Mouse (Mus musculus) hindbrain, embryonic 15.5 days (tissue): Measurements from ENCODE around the gene Gpr107. TPM values are rescaled to one million over a fixed set of nuclear protein-coding genes. Genes with fewer than 3 reads are reported as not detected.

Experiments used
- ATAC-seq: fragments of 200-750 bp; cut with Nextera tagmentation; 2 replicates; pipeline ENCODE4 v1.8.0; 2017; ENCODE audit warnings: low read depth, moderate number of reproducible peaks, moderate TSS enrichment; ENCODE audit not compliant: low FRiP score
- H3K27ac ChIP-seq: fragments of 300-500 bp; sonication (generic); replicated peaks from 2 replicates; pipeline ENCODE4 v1.5.1; 2015; ENCODE audit warnings: mild to moderate bottlenecking, inconsistent platforms
- H3K27me3 ChIP-seq: fragments of 300-500 bp; sonication (generic); 2 replicates; pipeline ENCODE4 v1.6.1; 2015; ENCODE audit warnings: control low read depth, inconsistent platforms
- H3K36me3 ChIP-seq: fragments of 300-500 bp; sonication (generic); 2 replicates; pipeline ENCODE4 v1.6.1; 2015; ENCODE audit warnings: control low read depth, inconsistent platforms
- H3K4me1 ChIP-seq: fragments of 300-500 bp; sonication (generic); replicated peaks from 2 replicates; pipeline ENCODE4 v1.6.1; 2015; ENCODE audit warnings: control low read depth, inconsistent platforms
- H3K4me2 ChIP-seq: fragments of 300-500 bp; sonication (generic); 2 replicates; pipeline ENCODE4 v1.6.1; 2015; ENCODE audit warnings: moderate library complexity, mild to moderate bottlenecking, inconsistent platforms
- H3K4me3 ChIP-seq: fragments of 300-500 bp; sonication (generic); 2 replicates; pipeline ENCODE4 v1.5.1; 2015; ENCODE audit warnings: mild to moderate bottlenecking, inconsistent platforms
- H3K9ac ChIP-seq: fragments of 300-500 bp; sonication (generic); 2 replicates; pipeline ENCODE4 v1.6.1; 2015; ENCODE audit warnings: inconsistent platforms
- H3K9me3 ChIP-seq: fragments of 300-500 bp; sonication (generic); 2 replicates; pipeline ENCODE4 v1.6.1; 2016; ENCODE audit warnings: control low read depth, inconsistent platforms
- WGBS: fragments of 180-500 bp; shearing (Covaris S2); methylation state at CpG from one replicate; pipeline ENCODE4 v1.1.7; 2015; 5-methylcytosine and 5-hydroxymethylcytosine counted together
- polyA plus RNA-seq: library from polyadenylated mRNA; unstranded; fragments of >200 nt; fragmentation: Nextera tagmentation; extraction: Ambion mirVana; gene quantifications from 2 replicates; pipeline ENCODE4 v1.2.1, GENCODE M21; 2015

Gene Gpr107
- polyA plus RNA-seq, 1 experiment from 2014 or later, result 38.0 TPM

GRCm38 (mm10) chr2:31130815-31131299, 21.3 kb upstream of the Gpr107 start:
- H3K9ac ChIP-seq, result no peak overlapping the region
- ATAC-seq, result no peak
- H3K36me3 ChIP-seq, result no peaks in the 10 kb centered on the region
- H3K4me1 ChIP-seq, result peaks cover 15% of the 10 kb centered on the region
- H3K4me3 ChIP-seq, result no peak overlapping the region
- WGBS, result 75% methylated on average over 8 of the region's 8 CpGs
- H3K4me2 ChIP-seq, result no peak overlapping the region
- H3K9me3 ChIP-seq, result no peaks in the 10 kb centered on the region
- H3K27me3 ChIP-seq, result no peaks in the 10 kb centered on the region
- H3K27ac ChIP-seq, result no peak overlapping the region

GRCm38 (mm10) chr2:31132682-31133081, 19.4 kb upstream of the Gpr107 start:
- no peak for ATAC-seq
- H3K9ac ChIP-seq, result no peak overlapping the region

GRCm38 (mm10) chr2:31133981-31134380, 18.1 kb upstream of the Gpr107 start:
- Histone ChIP-seq H3K27me3 (no peaks in the 10 kb centered on the region), H3K9me3 (no peaks in the 10 kb centered on the region), H3K36me3 (no peaks in the 10 kb centered on the region), H3K27ac (no peak overlapping the region), H3K9ac (no peak overlapping the region), H3K4me2 (no peak overlapping the region), H3K4me3 (no peak overlapping the region), H3K4me1 (peaks cover 22% of the 10 kb centered on the region)
- 95% methylated on average over 3 of the region's 4 CpGs for WGBS
- no peak for ATAC-seq

More at GRCm38 (mm10) chr2:31132682-31133081, 19.4 kb upstream of the Gpr107 start:
- Histone ChIP-seq H3K9me3 (no peaks in the 10 kb centered on the region), H3K4me1 (peaks cover 17% of the 10 kb centered on the region), H3K36me3 (no peaks in the 10 kb centered on the region), H3K27ac (no peak overlapping the region), H3K4me2 (no peak overlapping the region), H3K27me3 (no peaks in the 10 kb centered on the region), H3K4me3 (no peak overlapping the region)
- WGBS, result 64% methylated on average over 8 of the region's 8 CpGs

- H3K27me3 ChIP-seq, result no peaks in the 10 kb centered on the region
- 67% methylated on average over 13 of the region's 13 CpGs for WGBS
- H3K9me3 ChIP-seq, result no peaks in the 10 kb centered on the region
- H3K36me3 ChIP-seq, result no peaks in the 10 kb centered on the region
- H3K4me1 ChIP-seq, result peaks cover 33% of the 10 kb centered on the region
- H3K27ac ChIP-seq, result no peak overlapping the region
- no peak overlapping the region for H3K4me3 ChIP-seq
- no peak overlapping the region for H3K4me2 ChIP-seq
- no peak overlapping the region for H3K9ac ChIP-seq
- ATAC-seq, result 0 out of 2 replicates have a peak, but pooled peaks have one; percentile 24
Observed at GRCm38 (mm10) chr2:31135512-31135931, 16.6 kb upstream of the Gpr107 start.

- WGBS, result 70% methylated on average over 13 of the region's 13 CpGs
Observed at GRCm38 (mm10) chr2:31136338-31136737, 15.8 kb upstream of the Gpr107 start.

GRCm38 (mm10) chr2:31137018-31137590, 15.0 kb upstream of the Gpr107 start:
- H3K27me3 ChIP-seq, result no peaks in the 10 kb centered on the region
- no peak overlapping the region for H3K9ac ChIP-seq
- H3K36me3 ChIP-seq, result no peaks in the 10 kb centered on the region
- H3K9me3 ChIP-seq, result no peaks in the 10 kb centered on the region
- ATAC-seq, result no peak
- H3K4me3 ChIP-seq, result no peak overlapping the region
- no peak overlapping the region for H3K4me2 ChIP-seq
- peaks cover 32% of the 10 kb centered on the region for H3K4me1 ChIP-seq
- 75% methylated on average over 14 of the region's 14 CpGs for WGBS
- no peak overlapping the region for H3K27ac ChIP-seq

More at GRCm38 (mm10) chr2:31136338-31136737, 15.8 kb upstream of the Gpr107 start:
- no peaks in the 10 kb centered on the region for H3K27me3 ChIP-seq
- ATAC-seq, result no peak
- H3K27ac ChIP-seq, result no peak overlapping the region
- no peak overlapping the region for H3K4me2 ChIP-seq
- no peak overlapping the region for H3K9ac ChIP-seq
- no peak overlapping the region for H3K4me3 ChIP-seq
- no peaks in the 10 kb centered on the region for H3K9me3 ChIP-seq
- no peaks in the 10 kb centered on the region for H3K36me3 ChIP-seq
- peaks cover 34% of the 10 kb centered on the region for H3K4me1 ChIP-seq

- Histone ChIP-seq H3K4me1 (peaks cover 34% of the 10 kb centered on the region), H3K27ac (no peak overlapping the region), H3K36me3 (no peaks in the 10 kb centered on the region), H3K4me2 (no peak overlapping the region), H3K9me3 (no peaks in the 10 kb centered on the region), H3K4me3 (no peak overlapping the region), H3K9ac (no peak overlapping the region), H3K27me3 (no peaks in the 10 kb centered on the region)
- WGBS, result 88% methylated on average over 10 of the region's 10 CpGs
- ATAC-seq, result no peak
Observed at GRCm38 (mm10) chr2:31139174-31139632, 12.9 kb upstream of the Gpr107 start.

- ATAC-seq, result no peak
- H3K27ac ChIP-seq, result no peak overlapping the region
- H3K4me2 ChIP-seq, result peak overlapping the region; percentile 89
- H3K27me3 ChIP-seq, result no peaks in the 10 kb centered on the region
- H3K36me3 ChIP-seq, result peaks cover 3% of the 10 kb centered on the region; the same call in 1 of the 2 replicates
- peaks cover 34% of the 10 kb centered on the region for H3K4me1 ChIP-seq
- peak overlapping the region; percentile 97 for H3K4me3 ChIP-seq
- 73% methylated on average over 12 of the region's 12 CpGs for WGBS
- H3K9ac ChIP-seq, result peak overlapping the region; percentile 97
- no peaks in the 10 kb centered on the region for H3K9me3 ChIP-seq
Observed at GRCm38 (mm10) chr2:31139991-31140771, 11.9 kb upstream of the Gpr107 start.

- Histone ChIP-seq H3K9ac (peak overlapping the region; percentile 97), H3K4me1 (peaks cover 34% of the 10 kb centered on the region), H3K27ac (peak overlapping the region; percentile 94), H3K4me3 (peak overlapping the region; percentile 97), H3K27me3 (no peaks in the 10 kb centered on the region), H3K36me3 (peaks cover 8% of the 10 kb centered on the region; the same call in 1 of the 2 replicates), H3K4me2 (peak overlapping the region; percentile 89), H3K9me3 (no peaks in the 10 kb centered on the region)
- no peak for ATAC-seq
- WGBS, result 3% methylated on average over 10 of the region's 10 CpGs
Observed at GRCm38 (mm10) chr2:31140772-31141073, 11.4 kb upstream of the Gpr107 start.

- Histone ChIP-seq H3K27me3 (no peaks in the 10 kb centered on the region), H3K27ac (peak overlapping the region; percentile 94), H3K4me2 (peak overlapping the region; percentile 89), H3K4me1 (peaks cover 34% of the 10 kb centered on the region), H3K9ac (peak overlapping the region; percentile 97), H3K9me3 (no peaks in the 10 kb centered on the region), H3K4me3 (peak overlapping the region; percentile 97), H3K36me3 (peaks cover 12% of the 10 kb centered on the region; the same call in 1 of the 2 replicates)
- peak; percentile 74 for ATAC-seq
- under 1% methylated on average over 73 of the region's 78 CpGs for WGBS
Observed at GRCm38 (mm10) chr2:31141074-31141866, 10.8 kb upstream of the Gpr107 start.

GRCm38 (mm10) chr2:31141867-31142454, 10.2 kb upstream of the Gpr107 start, which contains the start of gene Fnbp1:
TSS of gene Fnbp1 (minus strand) at chr2:31142008.
- Histone ChIP-seq H3K4me3 (peak within 1 kb of the TSS; percentile 97), H3K27me3 (no peaks in the 10 kb centered on the region), H3K4me2 (peak within 1 kb of the TSS; percentile 89), H3K9me3 (no peaks in the 10 kb centered on the region), H3K27ac (peak within 1 kb of the TSS; percentile 94), H3K4me1 (peaks cover 34% of the 10 kb centered on the region), H3K9ac (peak within 1 kb of the TSS; percentile 97), H3K36me3 (peaks cover 14% of the 10 kb centered on the region; the same call in 1 of the 2 replicates)
- peak; percentile 96 for ATAC-seq
- WGBS, result under 1% methylated on average over 54 of the region's 59 CpGs
